Comparison of ENCODE assay signal across 19 mouse cellular contexts in the genomic region with DNA sequence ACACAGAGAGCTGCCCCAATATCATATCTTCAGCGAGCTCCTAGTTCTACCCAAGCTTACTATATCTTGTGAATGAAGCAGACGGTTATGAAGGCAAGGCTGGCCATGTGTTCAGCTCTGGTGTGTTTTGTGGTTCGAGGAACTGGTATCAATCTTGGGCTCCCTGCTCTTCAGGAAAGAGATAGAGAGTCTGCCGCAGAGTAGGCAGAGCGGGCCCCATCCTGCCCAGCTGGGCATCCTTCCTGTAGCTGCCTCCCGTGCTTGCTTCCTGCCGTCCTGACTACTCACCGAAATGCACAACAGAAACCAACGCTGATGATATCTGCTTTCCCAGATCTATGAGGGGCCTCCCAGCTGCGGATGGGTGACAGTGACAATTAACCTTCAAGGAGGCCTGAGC.
DNase-seq lines count a peak whose midpoint lies in the region; ATAC-seq lines count a peak whose summit lies in the region.
"Had no signal": no experiment of that assay in that cellular context is flagged by ENCODE, and none has a peak within 500 bp of the region (broad histone marks: within the 10 kb centered on the region; RNA-seq: fewer than 3 reads in every experiment).

No protein-coding gene starts in this region.

- 0 out of 2 replicates have a peak overlapping the region, but pooled peaks have one; percentile 15 for H3K4me2 ChIP-seq in liver, embryonic 12.5 days
- H3K4me2 ChIP-seq: heart, embryonic 11.5 days; hindbrain, embryonic 15.5 days had no signal

- peak; percentile 30 for DNase-seq in CD4-positive helper T cell, adult 2 months (ENCODE audit: low read depth, low spot score)
- DNase-seq in T-cell, adult 2 months (ENCODE audit: low spot score) = peak; percentile 16
- peak; percentile 66 to 69 for DNase-seq in thymus, postnatal 10 days (ENCODE audit: low spot score in 2 of 2)
- DNase-seq in adrenal gland, postnatal 4 days (ENCODE audit: low spot score in 2 of 2) = no peak
- DNase-seq in layer of hippocampus, postnatal 10 days (ENCODE audit: low spot score in 2 of 2) = no peak
- DNase-seq in heart, postnatal 36 days = no peak
- DNase-seq: adrenal gland, postnatal 36 days; cerebellum, postnatal 25 days; gastrocnemius, postnatal 14 days; kidney, adult 18-20 months; kidney, postnatal 36 days; lung, postnatal 36 days; midbrain, embryonic 14.5 days; right cerebral cortex, postnatal 25 days had no signal

- peaks cover 4% of the 10 kb centered on the region; the same call in 1 of the 2 replicates for H3K4me1 ChIP-seq in liver, embryonic 12.5 days
- H3K4me1 ChIP-seq: hindbrain, embryonic 15.5 days; limb, embryonic 10.5 days had no signal

- intact Hi-C loops in heart, postnatal 36 days (cut with DNase I) = no loop called here

- H3K27me3 ChIP-seq in liver, embryonic 12.5 days (replicated peaks) = no peaks in the 10 kb centered on the region
- H3K27me3 ChIP-seq: hindbrain, embryonic 15.5 days had no signal

- H3K36me3 ChIP-seq in liver, embryonic 12.5 days = no peaks in the 10 kb centered on the region
- H3K36me3 ChIP-seq: hindbrain, embryonic 15.5 days; limb, embryonic 10.5 days had no signal

- WGBS in liver, embryonic 12.5 days (ENCODE audit: insufficient replicate concordance) = 18% methylated on average over 10 of the region's 10 CpGs

- ATAC-seq in liver, embryonic 12.5 days = peak; percentile 24; the same call in 1 of the 2 replicates
- ATAC-seq: activated CD4-positive, CD25-positive, alpha-beta regulatory T cell, adult 4 months had no signal

- no peak overlapping the region for H3K9ac ChIP-seq in liver, embryonic 12.5 days
- H3K9ac ChIP-seq: hindbrain, embryonic 15.5 days had no signal

- H3K4me3 ChIP-seq in liver, embryonic 12.5 days = no peak overlapping the region
- H3K4me3 ChIP-seq: hindbrain, embryonic 15.5 days; limb, embryonic 10.5 days had no signal

- no peaks in the 10 kb centered on the region for H3K9me3 ChIP-seq in liver, embryonic 12.5 days (replicated peaks)
- H3K9me3 ChIP-seq: hindbrain, embryonic 15.5 days; limb, embryonic 10.5 days had no signal

- H3K27ac ChIP-seq in liver, embryonic 12.5 days = no peak overlapping the region
- H3K27ac ChIP-seq: hindbrain, embryonic 15.5 days; limb, embryonic 10.5 days had no signal

Comparison
In these comparisons a context has a peak if more than half of its experiments do, and no peak if none do; other contexts are left out.
1. DNase-seq: peak in CD4-positive helper T cell, adult 2 months (single experiment), T-cell, adult 2 months (single experiment) and thymus, postnatal 10 days (2 of 2); none in adrenal gland, postnatal 4 days (0 of 2), layer of hippocampus, postnatal 10 days (0 of 2) and heart, postnatal 36 days (0 of 2).